Mouse (Mus musculus) ovary, postnatal 36 days (tissue): ENCODE results near the gene D230025D16Rik.

ENCODE experiments used
- DNase-seq: peaks from one replicate; pipeline ENCODE4 v3.0.0; 2022; ENCODE audit warnings: low spot score, mixed read lengths

Gene D230025D16Rik

GRCm38 (mm10) chr8:105237442-105238142 is 12.6 kb downstream of the D230025D16Rik start:
- DNase-seq, result no peak

GRCm38 (mm10) chr8:105241016-105241415 is 16.1 kb downstream of the D230025D16Rik start:
- DNase-seq, result no peak

GRCm38 (mm10) chr8:105251954-105252353 is 27.0 kb downstream of the D230025D16Rik start:
- no peak for DNase-seq

- DNase-seq, result no peak
Observed at GRCm38 (mm10) chr8:105252680-105253537, 28.0 kb downstream of the D230025D16Rik start.

- no peak for DNase-seq
Observed at GRCm38 (mm10) chr8:105253766-105254151, 28.8 kb downstream of the D230025D16Rik start.

GRCm38 (mm10) chr8:105254152-105254965 is 29.4 kb downstream of the D230025D16Rik start:
- DNase-seq, result peak; percentile 92

- DNase-seq, result peak; percentile 72
Observed at GRCm38 (mm10) chr8:105254966-105255350, 30.0 kb downstream of the D230025D16Rik start, which contains the start of gene B3gnt9. Gene B3gnt9, minus strand, starts transcription at chr8:105255153.

- DNase-seq, result no peak
Observed at GRCm38 (mm10) chr8:105257318-105258114, 32.6 kb downstream of the D230025D16Rik start.

GRCm38 (mm10) chr8:105258911-105259720 is 34.2 kb downstream of the D230025D16Rik start:
- no peak for DNase-seq

- DNase-seq, result peak; percentile 78
Observed at GRCm38 (mm10) chr8:105259721-105260320, 34.9 kb downstream of the D230025D16Rik start.

- DNase-seq, result no peak
Observed at GRCm38 (mm10) chr8:105260371-105261099, 35.6 kb downstream of the D230025D16Rik start.

GRCm38 (mm10) chr8:105261326-105261980 is 36.5 kb downstream of the D230025D16Rik start:
- DNase-seq, result no peak

- no peak for DNase-seq
Observed at GRCm38 (mm10) chr8:105263244-105263912, 38.4 kb downstream of the D230025D16Rik start.

GRCm38 (mm10) chr8:105264024-105264982 is 39.4 kb downstream of the D230025D16Rik start, which contains the start of the genes Tradd and Fbxl8:
Gene Tradd, minus strand, starts transcription at chr8:105264609.
Gene Fbxl8, plus strand, starts transcription at chr8:105264648.
- peak; percentile 80 for DNase-seq

GRCm38 (mm10) chr8:105265128-105265527 is 40.2 kb downstream of the D230025D16Rik start:
- DNase-seq, result no peak

GRCm38 (mm10) chr8:105266775-105267174 is 41.8 kb downstream of the D230025D16Rik start:
- DNase-seq, result no peak
